Mouse (Mus musculus): Measurements from ENCODE around the gene AC153137.1.
"Not testable (repeated sequence)": the region's sequence is repeated elsewhere in the genome, so short reads cannot be mapped to it uniquely, and the experiment has no call there.

AC153137.1 gene

DNA sequence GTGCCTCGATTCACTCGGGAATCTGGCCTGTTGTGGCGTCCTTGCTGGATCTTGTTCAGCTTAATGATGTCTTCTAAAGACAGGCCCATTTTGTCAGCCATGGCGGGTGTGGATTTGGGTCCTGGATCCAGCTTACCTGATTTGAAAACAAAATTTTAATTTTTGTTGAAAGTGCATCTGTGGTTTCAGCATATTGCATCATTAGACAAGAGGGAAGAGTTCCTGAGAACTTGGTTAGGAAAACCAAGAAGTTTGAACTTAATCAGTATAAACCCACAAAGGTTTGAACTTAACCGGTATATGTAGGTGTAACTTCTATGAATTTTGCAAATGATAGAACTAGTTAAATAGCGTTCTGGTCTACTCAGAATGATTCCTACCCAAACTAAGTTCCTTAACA lies at the start of gene AC153137.1:
AC153137.1 (minus strand) TSS at position 101 of the 400 bp plus-strand sequence.
- CTCF ChIA-PET, result not testable (repeated sequence)

DNA sequence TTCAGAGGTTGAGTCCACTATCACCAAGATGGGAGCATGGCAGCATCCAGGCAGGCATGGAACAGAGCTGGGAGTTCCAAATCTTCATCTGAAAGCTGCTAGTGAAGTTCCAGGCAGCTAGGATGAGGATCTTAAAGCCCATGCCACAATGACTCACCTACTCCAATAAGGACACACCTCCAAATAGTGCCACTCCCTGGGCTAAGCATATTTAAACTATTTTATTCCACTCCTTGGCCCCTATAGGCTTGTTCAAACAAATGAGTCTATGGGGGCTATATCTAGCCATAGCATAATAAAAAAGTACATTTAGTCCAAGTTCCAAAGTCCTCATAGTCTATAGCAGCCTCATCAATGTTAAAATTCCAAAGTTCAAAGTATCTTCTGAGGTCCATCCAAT lies 45.4 kb upstream of the AC153137.1 start:
- CTCF ChIA-PET, result interaction anchor here (0.6 kb wide), 1 partner anchor 26 kb away, joined by 3 read pairs; no protein-coding TSS in a partner anchor

DNA sequence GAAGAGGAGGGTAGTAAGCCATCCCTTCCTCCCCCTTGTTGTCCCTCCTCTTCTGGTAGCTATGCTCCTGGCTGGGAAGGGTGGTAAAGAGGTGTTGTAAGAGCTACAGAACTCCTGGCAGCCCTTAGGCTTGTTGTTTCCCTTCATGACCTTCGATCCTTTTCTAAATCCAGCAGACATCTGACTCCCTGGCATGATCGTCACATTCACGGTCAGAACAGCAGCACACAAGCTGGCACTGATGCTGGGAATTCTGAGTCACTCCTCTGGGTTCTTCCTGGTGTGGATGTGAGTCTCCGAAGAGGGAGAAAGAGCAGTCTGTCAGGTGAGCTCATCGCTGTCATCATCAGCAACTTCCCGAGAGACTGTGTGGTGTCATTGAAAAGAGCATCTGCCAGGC lies 41.5 kb upstream of the AC153137.1 start:
- CTCF ChIA-PET, result no interaction called here

DNA sequence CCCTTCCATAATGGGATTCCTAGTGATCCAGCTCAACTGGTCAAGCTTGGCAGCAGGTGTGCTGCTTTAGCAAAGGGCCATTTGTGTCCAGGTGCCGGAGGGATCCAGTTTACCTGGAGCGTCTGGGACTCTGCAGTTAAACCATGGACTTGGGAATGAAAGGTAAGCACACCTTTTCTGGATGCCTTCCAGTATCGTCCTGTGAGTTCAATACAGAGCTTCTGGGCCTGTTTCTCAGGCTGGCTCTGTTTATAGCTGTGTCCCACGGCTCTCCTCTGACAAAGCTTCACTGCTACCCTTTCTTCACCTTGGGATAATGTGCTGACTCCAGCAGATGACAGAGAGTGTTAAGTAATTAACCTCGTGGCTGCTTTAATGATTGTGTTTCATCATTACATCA lies 39.6 kb upstream of the AC153137.1 start:
- CTCF ChIA-PET, result no interaction called here

DNA sequence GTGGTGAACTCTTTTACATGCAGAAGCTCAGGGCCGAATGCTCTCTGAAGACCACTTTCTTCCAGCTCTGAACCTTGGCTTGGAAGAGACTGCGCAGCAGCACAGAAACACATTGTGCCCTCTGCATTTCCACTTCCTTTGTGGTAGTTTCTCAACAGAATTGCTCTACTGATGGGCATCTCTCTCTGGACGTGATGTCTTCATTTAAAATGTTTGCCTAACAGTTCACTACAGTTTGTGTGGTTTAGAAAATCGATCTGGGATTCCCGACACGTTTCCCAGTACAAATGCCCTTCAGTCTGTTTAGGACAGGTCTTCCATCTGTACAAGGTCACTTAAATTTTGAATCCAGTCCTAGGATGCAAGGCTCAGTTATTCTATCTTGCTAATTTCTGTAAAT lies 38.3 kb upstream of the AC153137.1 start:
- CTCF ChIA-PET, result no interaction called here

DNA sequence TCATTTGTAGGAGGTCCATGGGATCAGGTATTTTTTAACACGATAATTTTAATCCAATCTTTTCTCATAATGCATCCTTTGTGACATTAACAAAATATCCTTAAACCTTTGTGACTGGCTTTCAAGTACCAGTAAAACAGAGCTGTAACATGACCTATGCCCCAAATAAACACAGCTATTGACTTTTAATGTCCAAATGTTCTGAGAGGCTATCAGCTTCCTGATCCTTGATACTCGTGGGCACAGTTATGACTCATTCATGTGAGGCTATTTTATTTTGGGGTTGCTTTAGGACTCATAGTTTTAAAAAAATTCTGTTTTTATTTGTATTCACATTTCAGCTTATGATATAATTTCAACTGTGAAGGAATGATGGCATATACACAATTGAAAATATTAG lies 37.5 kb upstream of the AC153137.1 start:
- CTCF ChIA-PET, result no interaction called here

DNA sequence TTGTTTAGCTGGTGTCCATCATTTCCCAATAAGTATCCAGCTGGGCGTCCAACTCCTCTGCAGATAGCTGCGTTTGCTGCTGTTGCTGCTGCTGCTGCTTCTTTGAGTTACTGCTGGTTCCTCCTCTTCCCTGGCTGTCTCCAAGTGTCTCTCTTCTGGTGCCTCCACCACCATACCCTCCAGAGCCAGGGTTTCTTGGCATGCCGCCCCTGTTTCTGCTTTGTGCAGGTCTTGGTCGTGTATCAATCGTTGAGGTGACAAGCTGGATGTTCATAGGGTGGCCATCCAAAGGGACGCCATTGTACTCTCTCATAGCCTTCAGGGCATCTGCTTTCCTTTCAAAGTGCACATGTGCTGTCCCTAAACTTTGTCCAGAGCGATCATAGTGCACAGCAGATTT lies 529 bp downstream of the AC153137.1 start:
- CTCF ChIA-PET, result not testable (repeated sequence)

DNA sequence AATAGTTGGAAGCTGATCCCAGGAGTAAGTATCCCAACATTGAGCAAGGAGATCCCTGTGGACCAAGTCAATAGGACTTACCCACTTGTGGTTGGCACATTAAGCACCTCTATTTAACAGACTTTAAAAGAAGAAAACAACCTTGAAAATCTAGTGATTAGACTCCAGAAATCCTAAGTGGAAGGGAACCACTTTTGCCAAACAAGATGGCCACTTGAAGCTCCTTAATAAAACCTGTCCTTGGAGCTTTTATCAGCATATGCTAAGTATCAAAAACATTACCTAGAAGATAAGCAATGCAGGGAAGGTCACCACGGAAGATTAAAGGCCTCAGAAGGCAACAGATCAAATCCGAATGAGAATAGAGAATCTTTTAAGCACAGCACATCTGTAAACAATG lies 26.0 kb downstream of the AC153137.1 start:
- CTCF ChIA-PET, result no interaction called here

DNA sequence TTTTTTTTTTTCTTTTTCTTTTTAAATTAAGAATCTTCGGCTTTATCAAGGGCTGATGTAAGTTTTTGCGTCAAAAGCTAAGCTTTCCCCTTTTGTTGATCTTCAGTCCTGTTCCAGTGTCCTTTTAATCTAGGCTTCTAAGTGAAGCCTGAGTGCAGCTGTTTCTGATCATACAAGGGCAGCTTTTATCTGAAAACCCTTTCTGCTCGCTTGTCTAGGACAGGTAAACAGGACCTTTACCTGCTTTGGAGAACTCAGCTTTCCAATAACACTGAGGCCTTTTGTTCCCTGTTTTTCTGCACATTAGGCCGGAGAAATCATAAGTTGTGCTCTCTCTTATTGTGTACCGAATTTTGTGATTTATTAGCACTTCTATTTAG lies 27.3 kb downstream of the AC153137.1 start:
- CTCF ChIA-PET, result no interaction called here

DNA sequence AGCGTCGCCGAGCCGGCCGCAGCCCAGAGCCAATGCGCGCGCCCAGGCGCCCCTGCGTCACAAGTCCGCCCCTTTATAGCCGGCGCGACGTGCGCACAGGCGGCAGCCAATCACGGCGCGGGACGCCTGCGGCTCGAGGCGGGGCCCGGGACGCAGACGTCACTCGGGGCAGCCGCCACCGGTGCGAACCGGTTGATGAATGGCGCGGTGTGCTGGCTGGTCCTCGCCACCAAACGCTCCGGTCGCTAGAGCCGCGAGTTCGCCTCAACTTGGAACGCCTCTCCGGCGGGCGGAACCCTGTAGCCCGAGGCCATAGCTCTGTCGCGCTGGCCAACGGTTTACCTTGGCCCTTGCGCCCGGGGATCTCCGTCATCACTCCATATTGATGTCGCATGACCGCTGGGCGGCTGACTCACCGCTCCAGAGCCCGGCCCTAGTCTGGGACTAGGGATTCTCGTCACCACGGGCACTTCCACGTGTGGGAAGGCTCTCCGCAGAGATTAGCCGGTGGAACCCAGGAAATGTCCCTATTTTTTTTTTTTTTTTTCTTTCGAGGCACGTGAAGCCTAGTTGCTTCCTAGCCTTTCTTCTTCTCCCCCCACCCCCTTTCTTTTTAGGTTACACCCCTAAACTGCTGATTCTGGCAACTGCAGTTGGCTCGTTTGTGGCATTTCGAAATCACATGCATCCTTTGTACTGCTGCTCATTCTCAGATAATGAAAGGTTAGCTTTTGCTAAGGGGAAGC lies 27.9 kb downstream of the AC153137.1 start:
- CTCF ChIA-PET, result no interaction called here

DNA sequence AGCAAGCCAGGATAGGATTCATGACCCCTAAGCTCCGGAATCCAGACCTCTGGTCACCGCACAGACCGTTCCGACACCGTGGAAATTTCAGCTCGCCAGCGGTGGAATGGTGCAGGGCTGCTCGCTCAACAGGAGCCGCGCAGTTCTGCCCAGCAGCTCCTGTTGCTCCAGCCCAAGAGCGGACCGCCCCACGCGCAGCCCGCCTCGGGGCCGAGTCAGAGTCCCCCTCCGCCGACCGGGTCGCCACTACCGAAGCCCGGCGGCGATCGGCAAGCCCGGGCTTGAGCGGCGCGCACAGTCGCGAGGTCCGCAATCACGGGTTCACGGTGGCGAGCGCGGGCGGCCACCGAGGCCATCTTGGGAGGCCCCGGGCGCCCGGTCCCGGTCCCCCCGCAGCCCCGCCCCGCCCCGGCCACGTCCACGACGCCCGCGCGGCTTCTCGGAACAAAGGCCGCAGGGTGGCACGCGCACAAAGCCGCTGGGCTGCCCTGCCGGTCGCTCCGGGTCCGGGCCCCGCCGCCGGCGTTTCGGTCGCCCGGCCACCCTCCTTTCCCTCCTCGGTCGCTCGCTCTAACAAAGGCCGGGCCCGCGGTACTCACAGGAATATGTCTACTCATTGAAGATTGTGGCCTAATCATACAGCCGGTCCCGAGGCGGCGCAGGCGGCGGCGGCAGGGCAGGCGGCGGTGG lies 28.7 kb downstream of the AC153137.1 start:
- CTCF ChIA-PET, result interaction anchor here (0.5 to 0.6 kb wide), 2 partner anchors 87 to 204 kb away, joined by 3 to 5 read pairs; no protein-coding TSS in a partner anchor

DNA sequence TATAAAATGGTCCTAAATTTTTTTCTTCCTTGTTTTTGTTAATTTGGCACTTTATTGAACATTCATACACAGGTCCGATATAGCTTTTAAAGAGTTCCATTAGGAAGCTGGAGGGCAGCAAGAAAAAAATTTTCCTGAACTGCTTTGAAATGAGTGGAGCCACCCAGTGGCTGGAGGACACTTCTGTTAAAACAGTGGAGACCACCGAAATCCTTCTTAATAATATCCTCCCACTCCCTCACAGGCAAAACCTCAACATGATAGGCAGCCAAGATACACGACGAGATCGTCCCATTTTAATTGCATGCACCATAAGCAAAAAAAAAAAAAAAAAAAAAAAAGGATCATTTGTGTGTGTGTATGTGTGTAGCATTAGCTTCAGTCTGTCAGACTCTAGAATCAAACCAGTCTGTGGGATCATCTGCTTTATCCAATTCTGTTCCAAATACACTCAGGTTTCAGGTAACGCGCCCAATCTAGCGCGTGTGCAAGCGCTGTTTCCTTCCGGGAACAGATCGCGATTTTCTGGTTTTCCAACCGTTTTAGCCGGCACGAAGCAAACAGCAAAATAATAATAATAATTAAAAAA lies 29.3 kb downstream of the AC153137.1 start:
- CTCF ChIA-PET, result interaction anchor here (0.6 to 0.8 kb wide), 5 partner anchors 11 to 204 kb away, joined by 5 to 24 read pairs (median 12); no protein-coding TSS in a partner anchor

DNA sequence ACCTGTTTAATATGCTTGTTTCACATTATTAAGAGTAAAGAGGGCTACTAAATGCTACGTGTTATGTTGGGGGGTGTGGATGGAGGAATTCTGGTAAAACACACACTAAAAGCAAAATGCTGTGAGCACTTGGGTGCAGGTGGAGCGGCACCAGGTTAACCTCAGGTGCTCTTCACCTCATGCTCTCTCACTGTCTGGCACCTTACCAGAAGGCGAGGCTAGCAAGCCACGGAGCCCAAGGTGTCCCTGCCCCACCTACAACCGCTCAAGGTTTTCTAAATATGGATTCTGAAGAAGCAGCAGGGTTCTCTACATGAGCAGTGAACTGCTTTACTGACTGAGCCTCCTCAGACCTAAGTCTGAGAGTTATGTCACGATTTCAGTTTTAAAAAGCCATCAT lies 32.6 kb downstream of the AC153137.1 start:
- CTCF ChIA-PET, result no interaction called here

DNA sequence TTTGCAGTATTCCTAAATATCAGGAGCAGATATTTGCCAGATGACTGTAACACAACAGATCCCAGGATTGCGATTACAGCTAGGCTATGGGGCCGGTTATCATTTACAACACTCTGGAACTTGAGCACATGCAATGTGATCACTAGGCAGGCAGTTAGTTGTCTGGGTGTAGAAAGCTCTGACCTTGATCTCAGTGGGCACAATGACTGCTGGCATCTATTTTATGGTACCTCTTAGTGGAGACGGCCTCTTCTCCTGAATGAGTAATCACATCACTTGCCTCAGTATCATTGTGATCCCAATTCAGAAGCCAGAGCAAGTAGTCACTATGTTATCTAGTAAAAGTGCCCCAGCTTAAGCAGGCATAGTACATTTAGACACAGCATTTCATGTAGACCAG lies 37.2 kb downstream of the AC153137.1 start:
- CTCF ChIA-PET, result no interaction called here

DNA sequence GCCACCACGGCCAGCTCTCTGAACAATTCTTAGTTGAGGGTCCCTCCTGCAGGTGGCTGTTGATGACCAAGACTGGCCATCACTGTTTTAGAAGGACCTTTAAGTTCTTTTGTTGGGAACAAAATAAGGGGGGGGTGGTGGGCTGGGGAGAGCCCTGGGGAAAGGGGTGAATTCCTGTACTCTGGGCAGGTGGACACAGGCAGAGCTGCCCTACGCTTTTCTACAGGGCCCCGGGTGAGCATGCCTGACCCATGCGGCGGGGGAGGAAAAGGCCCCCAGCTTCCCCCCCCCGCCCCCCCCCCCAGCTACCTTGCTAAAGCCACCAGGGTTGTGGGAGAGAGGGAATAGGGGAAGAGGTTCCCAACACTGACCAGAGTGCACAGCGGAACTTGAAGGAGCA lies 39.4 kb downstream of the AC153137.1 start:
- CTCF ChIA-PET, result no interaction called here

DNA sequence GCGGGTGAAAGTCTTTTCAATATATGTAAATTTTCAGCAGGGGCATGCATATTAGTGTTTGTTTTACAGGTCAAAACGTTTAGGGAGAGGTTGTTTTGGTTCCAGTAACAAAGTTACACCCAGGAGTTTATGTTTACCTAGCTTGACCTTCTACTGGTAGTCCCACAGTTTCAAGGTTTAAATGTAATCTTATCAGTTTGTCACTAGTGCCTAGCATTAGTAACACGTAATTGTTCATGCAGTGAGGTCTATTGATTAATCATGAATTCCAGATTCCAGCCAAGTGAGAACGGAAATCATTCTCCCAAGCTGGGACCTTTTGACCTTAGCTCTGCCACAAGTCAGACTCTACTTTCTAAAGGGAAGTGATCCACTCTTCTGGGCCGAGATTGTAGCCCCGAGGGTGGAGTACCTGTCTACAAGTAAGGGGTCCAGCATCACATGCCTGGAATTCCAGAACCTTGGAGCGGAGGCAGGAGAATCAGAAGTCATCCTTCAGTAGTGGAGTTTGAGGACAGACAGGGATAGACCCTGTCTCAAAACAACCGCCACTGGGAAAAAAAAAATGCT lies 40.3 kb downstream of the AC153137.1 start:
- CTCF ChIA-PET, result interaction anchor here (0.6 kb wide), 1 partner anchor 11 kb away, joined by 12 read pairs; no protein-coding TSS in a partner anchor

DNA sequence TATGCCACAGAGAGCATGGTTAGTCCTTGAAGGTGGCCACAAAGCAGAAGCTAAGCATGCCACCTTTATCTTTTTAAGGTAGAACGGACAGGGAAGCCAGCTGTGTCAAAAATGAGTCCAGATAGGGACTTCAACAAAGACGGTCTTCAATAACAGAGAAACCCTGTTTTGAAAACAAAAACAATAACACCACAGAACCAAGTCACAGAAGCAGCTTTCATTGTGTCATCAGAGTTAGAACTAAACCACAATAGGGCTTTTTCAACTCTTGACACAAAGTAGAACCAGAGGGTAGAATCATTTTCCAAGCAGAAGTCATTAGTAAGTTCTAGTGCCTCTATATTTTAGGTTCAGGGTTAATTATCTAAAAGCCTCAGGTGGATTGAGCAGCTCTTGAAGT lies 41.3 kb downstream of the AC153137.1 start:
- CTCF ChIA-PET, result no interaction called here

DNA sequence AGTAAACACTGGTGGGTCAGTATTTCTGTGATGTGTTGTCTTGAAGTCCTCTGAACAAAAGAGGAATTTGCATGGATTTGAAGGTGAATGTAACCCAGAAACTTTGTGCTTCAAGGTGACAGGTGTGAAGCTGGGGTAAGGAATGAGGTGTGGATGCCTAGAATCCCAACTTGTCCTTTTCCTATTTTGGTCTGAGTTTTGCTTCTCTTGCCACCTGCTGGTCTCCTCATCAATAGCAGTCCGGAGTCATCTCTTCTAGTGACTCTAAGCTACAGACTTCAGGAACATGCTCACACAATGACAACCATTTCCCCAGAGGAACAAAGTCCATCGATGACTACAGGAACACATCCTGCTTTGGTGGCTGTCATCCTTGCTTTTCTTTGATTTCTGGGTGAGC lies 46.9 kb downstream of the AC153137.1 start:
- CTCF ChIA-PET, result no interaction called here

DNA sequence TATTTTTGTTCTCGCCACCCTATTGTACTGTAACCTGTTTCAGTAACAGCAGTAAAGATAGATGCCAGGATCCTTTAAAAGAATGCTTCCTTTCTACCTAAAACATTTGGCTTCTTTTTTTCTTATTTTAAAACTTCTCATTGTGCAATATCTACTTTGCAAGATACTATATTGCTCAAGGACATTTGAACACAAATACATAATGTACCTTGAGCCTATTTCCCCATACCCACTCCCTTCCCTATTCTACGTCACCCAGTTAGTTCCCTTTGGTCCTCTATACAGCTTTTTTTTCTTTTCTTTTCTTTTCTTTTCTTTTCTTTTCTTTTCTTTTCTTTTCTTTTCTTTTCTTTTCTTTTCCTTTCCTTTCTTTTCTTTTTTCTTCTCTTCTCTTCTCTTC lies 47.6 kb downstream of the AC153137.1 start:
- CTCF ChIA-PET, result no interaction called here
